Mouse (Mus musculus) stomach, postnatal 0 days (tissue): ENCODE measurements around the gene Eif2d.

Experiments
- CTCF ChIP-seq: IDR thresholded peaks from 2 replicates; pipeline ENCODE4 v1.5.1; 2016; ENCODE audit warnings: antibody characterized with exemption, low read depth, mild to moderate bottlenecking, moderate library complexity
- EP300 ChIP-seq: optimal IDR thresholded peaks from 2 replicates; pipeline ENCODE3; 2016; ENCODE audit warnings: antibody characterized with exemption

DNA sequence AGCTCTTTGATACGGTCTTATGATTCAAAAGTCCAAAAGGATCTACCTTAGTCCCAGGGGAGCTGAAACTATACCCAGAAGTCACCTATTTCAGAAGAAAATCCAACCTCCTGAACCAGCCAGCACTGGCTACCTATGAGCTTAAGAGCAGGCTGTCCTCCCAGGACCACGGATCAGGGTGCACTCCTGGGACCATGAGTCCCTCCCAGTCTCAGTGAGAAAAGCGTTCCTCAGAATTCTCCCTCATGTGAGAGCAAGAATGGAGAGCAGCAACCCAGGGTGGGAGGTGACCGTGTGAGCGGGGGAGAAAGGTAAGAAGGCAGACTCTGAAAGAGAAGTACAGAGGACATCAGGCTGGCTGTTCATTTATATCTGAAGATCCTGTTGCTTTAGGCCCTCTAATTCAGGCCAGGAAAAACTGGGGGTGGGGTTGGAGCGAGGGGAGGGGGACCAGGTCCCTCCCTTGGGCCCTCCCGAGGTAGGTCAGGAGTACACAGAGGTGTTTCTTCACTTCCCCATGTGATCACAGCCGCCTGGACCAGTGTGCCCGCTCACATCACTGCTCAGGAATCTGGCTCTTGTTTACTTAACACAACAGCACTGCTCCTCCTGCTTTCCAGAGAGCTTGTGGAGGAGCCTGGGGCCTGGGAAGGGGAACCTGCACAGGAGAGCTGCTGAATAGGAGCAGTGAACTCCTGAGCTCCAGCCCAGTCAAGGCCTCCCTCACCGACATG, 45.2 kb upstream of the Eif2d start:
- no peak; the same call in 1 of the 2 replicates for TF ChIP-seq CTCF
- TF ChIP-seq EP300 = no peak
